Mouse (Mus musculus): ENCODE data around the gene Pdcl2.

The Pdcl2 gene

GRCm38 (mm10) chr5:76330953-76331352 lies at the start of gene Pdcl2:
TSS of gene Pdcl2 (minus strand) at chr5:76331156.
- no peak for DNase-seq (ENCODE audit: extremely low spot score, low read depth, low spot score)

- no peak for DNase-seq (ENCODE audit: extremely low spot score, low read depth, low spot score)
Measured at GRCm38 (mm10) chr5:76379216-76379615, 48.3 kb upstream of the Pdcl2 start.

DNA sequence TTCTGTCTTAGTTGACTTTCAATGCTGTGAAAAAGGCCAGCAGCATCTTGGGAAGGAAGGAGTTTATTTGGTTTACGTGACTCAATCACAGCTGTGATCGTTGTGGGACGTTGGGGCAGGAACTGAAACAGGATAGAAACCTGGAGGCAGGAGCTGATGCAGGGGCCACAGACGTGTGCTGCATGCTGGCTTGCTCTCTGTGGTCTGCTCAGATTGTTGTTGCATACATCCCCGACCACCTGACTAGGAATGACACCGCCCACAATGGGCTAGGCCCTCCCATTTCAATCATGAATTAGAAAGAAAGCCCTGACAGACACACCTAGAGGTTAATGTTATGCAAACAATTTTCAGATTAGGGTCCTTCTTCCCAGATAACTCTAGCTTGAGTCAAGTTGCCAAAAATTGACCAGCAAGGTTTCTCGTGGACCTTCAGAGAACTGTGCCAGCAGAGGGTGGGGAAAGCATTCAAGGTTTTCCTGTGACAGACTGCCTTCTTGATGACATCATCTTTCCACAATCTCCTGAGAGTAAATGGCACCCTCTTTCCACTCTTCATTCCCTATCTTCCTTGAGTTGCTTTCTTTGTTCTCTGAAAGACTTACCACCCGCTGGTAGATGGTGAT lies 38.4 kb upstream of the Pdcl2 start:
- no peak for DNase-seq (ENCODE audit: extremely low spot score, low read depth, low spot score)

DNA sequence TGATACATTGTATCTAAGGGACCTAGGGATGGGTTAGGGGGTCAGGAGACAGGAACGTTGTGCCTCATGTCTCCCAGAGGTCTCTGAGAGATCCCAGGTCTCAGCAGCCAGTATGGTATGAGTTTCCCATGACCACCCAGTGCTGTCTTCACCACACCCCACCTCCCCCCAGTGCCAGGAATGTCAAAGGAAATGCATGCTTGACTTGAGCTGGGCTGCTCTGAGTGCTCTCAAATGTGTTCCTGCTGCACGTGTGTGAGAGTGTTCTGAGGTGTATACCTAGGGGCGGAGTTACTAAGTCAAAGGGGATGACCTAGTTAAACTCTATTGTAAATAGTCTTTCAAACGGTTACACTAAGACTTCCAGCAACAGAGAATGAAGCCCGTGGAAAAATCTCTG lies 34.5 kb upstream of the Pdcl2 start:
- no peak for DNase-seq (ENCODE audit: extremely low spot score, low read depth, low spot score)

DNA sequence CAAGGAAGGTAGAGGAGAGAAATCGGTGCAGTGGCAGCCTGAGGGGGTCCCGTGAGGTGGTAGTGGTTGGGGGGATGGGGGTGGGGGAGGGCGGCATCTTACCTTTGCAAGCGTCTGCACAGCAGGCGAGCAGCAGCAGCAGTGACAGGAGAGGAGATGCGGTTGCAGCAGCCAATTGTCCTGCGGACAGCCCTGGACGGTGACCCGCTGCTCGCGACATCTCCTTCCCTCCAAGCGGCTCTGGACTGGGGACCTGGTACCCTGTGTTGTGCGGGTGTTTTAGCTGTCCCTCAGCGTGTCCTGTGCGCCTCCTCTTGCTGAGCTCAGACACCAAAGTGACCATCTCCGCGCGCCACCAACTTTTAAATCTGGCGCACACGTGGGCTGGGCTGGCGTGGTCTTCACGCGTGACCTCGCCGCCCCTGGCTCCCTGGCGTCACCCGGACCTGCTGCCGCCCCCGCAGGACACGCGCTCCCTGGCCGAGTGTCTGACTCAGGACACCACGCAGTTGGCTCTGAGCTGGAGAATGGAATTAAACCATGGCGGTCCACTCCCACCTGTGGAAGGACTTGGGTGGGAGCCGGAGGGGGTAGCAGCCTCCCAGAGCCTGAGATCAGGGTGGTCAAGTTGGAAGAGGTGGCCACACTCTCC lies 32.6 kb upstream of the Pdcl2 start, which contains the start of gene Nmu:
Gene Nmu, minus strand, starts transcription at position 336 of the 652 bp plus-strand sequence.
- DNase-seq (ENCODE audit: extremely low spot score, low read depth, low spot score), result no peak

DNA sequence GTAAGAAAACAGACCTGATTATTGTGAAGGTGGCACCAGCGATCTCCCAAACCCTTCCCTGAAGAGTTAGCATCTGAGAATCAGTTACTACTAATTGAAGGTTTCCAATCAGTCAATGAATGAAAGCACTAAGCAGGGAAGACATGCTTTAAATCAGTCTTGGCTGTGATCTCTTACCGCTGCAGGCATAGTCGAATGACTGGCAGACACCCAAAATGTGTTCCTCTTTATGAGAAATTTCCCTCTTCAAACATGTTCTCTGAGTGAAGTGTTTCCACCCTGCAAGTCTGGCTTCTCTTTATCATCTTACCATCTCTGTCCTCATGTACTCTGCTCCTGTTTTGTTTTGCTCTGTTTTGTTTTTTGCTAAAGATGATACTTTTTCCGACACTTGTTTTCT lies 29.8 kb upstream of the Pdcl2 start:
- no peak for DNase-seq (ENCODE audit: extremely low spot score, low read depth, low spot score)

- DNase-seq (ENCODE audit: extremely low spot score, low read depth, low spot score), result no peak
Measured at GRCm38 (mm10) chr5:76360057-76360456, 29.1 kb upstream of the Pdcl2 start.

- no peak for DNase-seq (ENCODE audit: extremely low spot score, low read depth, low spot score)
Measured at GRCm38 (mm10) chr5:76351953-76352611, 21.1 kb upstream of the Pdcl2 start.

GRCm38 (mm10) chr5:76351537-76351936 lies 20.6 kb upstream of the Pdcl2 start:
- DNase-seq (ENCODE audit: extremely low spot score, low read depth, low spot score), result no peak

GRCm38 (mm10) chr5:76346137-76346536 lies 15.2 kb upstream of the Pdcl2 start:
- DNase-seq (ENCODE audit: extremely low spot score, low read depth, low spot score), result no peak

DNA sequence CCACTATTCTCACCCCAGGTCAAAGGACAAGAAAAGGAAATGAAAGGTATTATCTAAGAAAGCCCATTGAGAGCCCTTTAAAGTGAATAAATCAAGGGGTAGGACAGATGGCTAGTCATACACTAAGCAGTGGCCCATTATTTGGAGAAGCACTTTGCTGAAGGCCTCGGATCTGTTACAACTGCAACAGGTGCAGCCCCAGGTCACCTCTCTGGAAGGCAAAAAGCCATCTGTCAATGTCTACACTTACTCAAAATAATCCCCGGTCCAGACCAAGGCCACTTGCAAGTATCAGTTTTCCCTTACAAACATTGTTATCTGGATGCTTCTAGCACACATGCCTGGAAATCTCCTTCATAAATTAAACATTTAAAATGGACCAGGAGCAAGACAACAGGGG lies 10.0 kb upstream of the Pdcl2 start:
- no peak for DNase-seq (ENCODE audit: extremely low spot score, low read depth, low spot score)

DNA sequence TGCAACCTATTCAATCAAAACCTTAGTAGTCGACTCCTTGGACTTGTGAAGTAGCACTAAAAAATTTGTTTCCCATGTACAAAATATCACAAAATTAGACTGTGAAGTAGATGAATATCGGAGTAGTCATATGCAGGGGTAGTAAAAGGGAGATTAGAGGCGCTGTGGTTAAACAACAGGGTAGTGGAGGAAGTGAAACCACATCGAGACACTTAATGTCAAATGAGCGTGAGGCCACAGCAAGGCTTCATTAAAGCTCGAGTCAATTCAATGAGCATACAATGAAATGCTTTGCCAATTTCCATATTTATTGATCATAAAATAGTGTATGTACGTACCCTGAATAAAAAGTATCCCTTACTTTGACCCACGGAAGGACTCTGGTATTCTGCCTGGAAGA lies 6.1 kb upstream of the Pdcl2 start:
- no peak for DNase-seq (ENCODE audit: extremely low spot score, low read depth, low spot score)

GRCm38 (mm10) chr5:76333833-76334232 lies 2.9 kb upstream of the Pdcl2 start:
- DNase-seq (ENCODE audit: extremely low spot score, low read depth, low spot score), result no peak

DNA sequence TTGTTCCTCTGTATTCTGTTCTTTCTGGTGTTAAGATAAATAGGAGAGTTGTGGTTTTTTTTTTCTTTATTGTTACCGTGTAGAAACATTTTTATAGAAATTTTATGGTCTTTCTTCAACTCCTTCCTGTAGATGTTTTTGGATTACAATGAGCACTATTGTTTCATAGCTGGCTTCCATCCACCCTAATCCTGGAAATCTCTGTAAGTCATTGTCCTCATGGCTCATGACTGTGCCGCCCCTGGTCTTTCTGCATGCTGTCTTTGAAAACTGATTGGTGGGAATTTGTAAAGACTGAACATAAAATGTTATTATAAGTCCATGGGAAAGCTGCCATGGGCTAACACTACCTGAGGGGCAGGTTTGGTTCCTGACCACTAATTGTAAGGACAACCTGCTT lies 3.7 kb downstream of the Pdcl2 start:
- no peak for DNase-seq (ENCODE audit: extremely low spot score, low read depth, low spot score)

- DNase-seq (ENCODE audit: extremely low spot score, low read depth, low spot score), result no peak
Measured at GRCm38 (mm10) chr5:76325113-76325512, 5.8 kb downstream of the Pdcl2 start.

DNA sequence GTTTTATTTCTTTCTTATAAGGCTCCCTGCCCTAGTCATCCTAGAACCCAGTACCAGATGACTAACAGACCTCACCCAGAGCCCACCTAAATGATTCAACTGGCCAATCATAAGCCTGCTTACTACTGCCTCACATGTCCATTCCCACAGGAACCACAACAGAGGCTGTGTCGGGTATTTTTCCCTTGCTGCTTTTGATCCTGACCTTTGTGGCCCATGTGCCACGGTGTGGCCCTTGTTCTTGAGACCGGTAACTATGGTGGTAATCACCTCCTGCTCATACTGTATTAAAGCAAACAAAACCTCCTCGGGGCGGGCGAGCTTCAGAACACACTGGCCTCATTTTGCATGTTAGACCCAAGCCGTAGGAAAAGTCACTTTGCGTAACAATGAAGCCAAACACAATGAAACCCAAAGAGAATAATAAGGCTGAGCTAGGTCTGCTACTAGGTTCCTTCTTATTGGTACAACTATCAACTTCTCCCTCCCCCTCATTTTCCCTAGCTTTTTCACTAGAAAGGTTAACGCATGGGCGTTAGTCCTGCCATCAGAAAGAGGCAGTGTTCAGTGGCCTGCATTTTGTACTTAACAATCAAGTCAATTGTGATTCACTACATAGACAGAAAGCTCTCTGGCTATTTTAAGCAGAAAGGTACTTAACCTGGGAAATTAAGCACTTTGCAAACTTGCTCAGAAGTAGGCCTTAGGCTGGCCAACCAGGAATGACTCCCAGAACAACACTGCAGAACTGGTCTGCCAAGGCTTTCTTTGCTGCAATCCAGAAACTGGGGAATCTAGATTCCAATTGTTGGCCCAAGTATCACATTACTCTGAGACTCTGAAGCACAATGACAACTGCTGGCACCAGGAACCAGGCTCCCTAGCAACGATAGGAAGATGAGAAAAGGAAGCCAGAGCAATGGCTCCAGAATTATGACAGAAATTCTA lies 9.4 kb downstream of the Pdcl2 start:
- no peak for DNase-seq (ENCODE audit: extremely low spot score, low read depth, low spot score)

GRCm38 (mm10) chr5:76308206-76308605 lies 22.8 kb downstream of the Pdcl2 start:
- DNase-seq (ENCODE audit: extremely low spot score, low read depth, low spot score), result no peak

GRCm38 (mm10) chr5:76306261-76306660 lies 24.7 kb downstream of the Pdcl2 start:
- DNase-seq (ENCODE audit: extremely low spot score, low read depth, low spot score), result no peak

DNA sequence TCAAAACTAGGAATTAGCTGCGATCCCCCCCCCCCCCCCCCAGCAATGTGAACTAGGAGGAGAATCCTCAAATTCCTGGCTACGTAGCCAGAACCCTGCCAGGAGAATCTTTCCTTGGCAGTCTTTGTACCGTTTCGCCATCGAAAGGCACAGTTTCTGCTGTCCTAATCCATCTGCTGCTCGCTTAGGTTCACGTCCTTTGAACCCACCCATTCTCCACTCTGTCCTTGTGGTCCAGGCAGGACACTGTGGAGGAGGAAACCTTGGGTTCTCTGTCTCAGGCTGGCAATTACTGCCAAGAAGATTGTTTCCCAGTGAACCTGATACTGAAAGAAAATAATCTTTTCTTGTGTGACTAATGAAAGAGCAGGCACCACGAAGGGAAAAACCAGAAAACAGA lies 25.3 kb downstream of the Pdcl2 start:
- DNase-seq (ENCODE audit: extremely low spot score, low read depth, low spot score), result no peak

- DNase-seq (ENCODE audit: extremely low spot score, low read depth, low spot score), result no peak
Measured at GRCm38 (mm10) chr5:76304452-76305341, 26.3 kb downstream of the Pdcl2 start, which contains the start of gene Clock. TSS of gene Clock (minus strand) at chr5:76304792.

Measured in hindlimb bud, embryonic 11.5 days (tissue).